Mouse (Mus musculus) testis, adult 2 months (tissue): Measurements from ENCODE around the gene Snrk.

Source experiments
- CTCF ChIP-seq: fragments of 200-500 bp; IDR thresholded peaks from 2 replicates; pipeline ENCODE4 v1.5.1; 2012; ENCODE audit warnings: low read depth, mild to moderate bottlenecking, inconsistent platforms, low read length, moderate library complexity; ENCODE audit not compliant: control insufficient read depth, insufficient read depth, insufficient replicate concordance
- POLR2A ChIP-seq: fragments of 200-500 bp; IDR thresholded peaks from 2 replicates; pipeline ENCODE4 v1.6.1; 2012; ENCODE audit warnings: low read depth, mild to moderate bottlenecking, inconsistent platforms, low read length, moderate library complexity; ENCODE audit not compliant: control insufficient read depth

DNA sequence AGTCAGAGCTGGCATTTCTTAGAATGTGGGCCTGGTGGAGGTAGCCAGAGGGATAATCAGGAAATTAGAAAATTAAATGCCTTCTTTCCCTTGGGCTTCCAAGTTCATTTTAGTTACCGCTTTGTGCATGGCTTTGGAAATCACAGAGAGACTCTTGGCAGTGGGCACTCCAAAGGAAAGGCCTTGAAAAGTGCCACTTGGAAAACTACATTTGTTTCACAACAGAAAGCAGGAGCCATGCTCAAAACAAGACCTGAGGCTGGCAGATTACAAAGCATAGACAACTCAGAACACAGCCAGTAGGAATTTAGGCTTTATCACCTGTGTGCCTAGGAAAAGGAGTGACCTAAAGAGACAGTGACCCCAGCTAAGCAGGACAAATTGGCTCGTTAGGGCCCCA lies 49.4 kb upstream of the Snrk start:
- TF ChIP-seq POLR2A (no peak), CTCF (no peak)
